Mouse (Mus musculus): ENCODE measurements around the gene Ptgr2. TPM values are rescaled to one million over a fixed set of nuclear protein-coding genes. Genes with fewer than 3 reads are reported as not detected.
"Not testable (repeated sequence)": the region's sequence is repeated elsewhere in the genome, so short reads cannot be mapped to it uniquely, and the experiment has no call there.

The Ptgr2 gene
- total RNA-seq (2022), result 100 to 1,000 TPM; 216 to 264 (median 243) TPM

GRCm38 (mm10) chr12:84284885-84285592 lies at the start of gene Ptgr2:
Gene Ptgr2 (plus strand): TSS chr12:84285232.
- peak; percentile 95 for DNase-seq (ENCODE audit: low spot score)

GRCm38 (mm10) chr12:84235577-84235976 lies 49.5 kb upstream of the Ptgr2 start:
- no peak for DNase-seq (ENCODE audit: low spot score)

- no peak for DNase-seq (ENCODE audit: low spot score)
Measured at GRCm38 (mm10) chr12:84235981-84236752, 48.9 kb upstream of the Ptgr2 start.

- not testable (repeated sequence) for DNase-seq (ENCODE audit: low spot score)
Measured at GRCm38 (mm10) chr12:84237036-84237435, 48.0 kb upstream of the Ptgr2 start.

GRCm38 (mm10) chr12:84243076-84243770 lies 41.8 kb upstream of the Ptgr2 start:
- no peak for DNase-seq (ENCODE audit: low spot score)

- DNase-seq (ENCODE audit: low spot score), result no peak
Measured at GRCm38 (mm10) chr12:84245683-84246082, 39.3 kb upstream of the Ptgr2 start.

GRCm38 (mm10) chr12:84249217-84249616 lies 35.8 kb upstream of the Ptgr2 start:
- DNase-seq (ENCODE audit: low spot score), result peak; percentile 83

GRCm38 (mm10) chr12:84252811-84253210 lies 32.2 kb upstream of the Ptgr2 start:
- no peak for DNase-seq (ENCODE audit: low spot score)

GRCm38 (mm10) chr12:84254886-84255285 lies 30.1 kb upstream of the Ptgr2 start:
- no peak for DNase-seq (ENCODE audit: low spot score)

GRCm38 (mm10) chr12:84260363-84260762 lies 24.7 kb upstream of the Ptgr2 start:
- DNase-seq (ENCODE audit: low spot score), result no peak

GRCm38 (mm10) chr12:84267264-84267663 lies 17.8 kb upstream of the Ptgr2 start:
- no peak for DNase-seq (ENCODE audit: low spot score)

- DNase-seq (ENCODE audit: low spot score), result no peak
Measured at GRCm38 (mm10) chr12:84273366-84273765, 11.7 kb upstream of the Ptgr2 start.

GRCm38 (mm10) chr12:84275288-84275687 lies 9.7 kb upstream of the Ptgr2 start:
- no peak for DNase-seq (ENCODE audit: low spot score)

- DNase-seq (ENCODE audit: low spot score), result no peak
Measured at GRCm38 (mm10) chr12:84276288-84276687, 8.7 kb upstream of the Ptgr2 start.

- no peak for DNase-seq (ENCODE audit: low spot score)
Measured at GRCm38 (mm10) chr12:84276799-84277198, 8.2 kb upstream of the Ptgr2 start.

GRCm38 (mm10) chr12:84277832-84278231 lies 7.2 kb upstream of the Ptgr2 start:
- DNase-seq (ENCODE audit: low spot score), result no peak

GRCm38 (mm10) chr12:84278901-84279300 lies 6.1 kb upstream of the Ptgr2 start:
- no peak for DNase-seq (ENCODE audit: low spot score)

- no peak for DNase-seq (ENCODE audit: low spot score)
Measured at GRCm38 (mm10) chr12:84284391-84284790, 641 bp upstream of the Ptgr2 start.

GRCm38 (mm10) chr12:84285593-84285968 lies 549 bp downstream of the Ptgr2 start:
- DNase-seq (ENCODE audit: low spot score), result no peak

- DNase-seq (ENCODE audit: low spot score), result peak; percentile 38
Measured at GRCm38 (mm10) chr12:84288461-84288860, 3.4 kb downstream of the Ptgr2 start.

- no peak for DNase-seq (ENCODE audit: low spot score)
Measured at GRCm38 (mm10) chr12:84297851-84298250, 12.8 kb downstream of the Ptgr2 start.

- DNase-seq (ENCODE audit: low spot score), result no peak
Measured at GRCm38 (mm10) chr12:84299265-84299664, 14.2 kb downstream of the Ptgr2 start.

All from heart, adult 8-10 months (tissue).